Comparison of ENCODE assay signal across 8 mouse cellular contexts in the genomic region with DNA sequence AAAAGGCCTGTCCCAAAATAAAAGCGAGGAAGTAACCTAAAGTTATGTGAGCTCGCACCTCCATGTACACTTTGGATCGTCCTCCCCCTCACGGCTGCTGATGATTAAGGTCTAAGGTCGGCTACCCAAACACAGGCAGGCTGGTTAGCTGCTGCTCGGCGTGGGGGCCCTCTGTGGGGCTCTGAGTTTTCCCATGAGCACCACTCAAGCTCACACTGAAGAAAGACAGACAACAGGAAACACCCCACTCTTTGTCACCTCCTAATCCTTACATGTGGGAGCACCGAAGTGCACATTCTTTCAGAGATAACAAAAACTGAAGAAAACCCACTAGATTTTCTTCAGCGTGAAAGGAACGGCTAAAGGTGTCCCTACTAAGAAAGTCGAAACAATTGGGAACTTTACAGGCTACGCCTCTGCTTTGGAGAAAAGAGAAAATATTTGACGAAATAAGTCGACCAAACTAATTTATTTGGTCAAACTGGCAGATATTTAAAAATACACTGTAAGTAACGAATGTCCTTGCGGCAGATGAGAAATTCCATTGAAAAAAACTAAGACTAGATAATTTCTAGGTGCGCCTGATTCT. TPM values are rescaled to one million over a fixed set of nuclear protein-coding genes. Genes with fewer than 3 reads are reported as not detected.
A peak's percentile ranks its signal among the peaks of the same experiment; 100 is the strongest.
DNase-seq lines count a peak whose midpoint lies in the region; ATAC-seq and TF ChIP-seq lines count a peak whose summit lies in the region.

No protein-coding gene starts in this region.

- no peak for DNase-seq in lung, adult 2 months
- no peak for DNase-seq in lung, postnatal 14 days
- peak; percentile 49 for DNase-seq in embryo, embryonic 9.5 days (ENCODE audit: extremely low spot score)
- DNase-seq in hindbrain, postnatal 0 days (ENCODE audit: low spot score): no peak
- no peak for DNase-seq in midbrain, postnatal 0 days (ENCODE audit: low spot score)
- DNase-seq in left cerebral cortex, postnatal 36 days (ENCODE audit: low spot score in 2 of 2): no peak
- no peak for DNase-seq in gastrocnemius, adult 18-20 months (ENCODE audit: low spot score)

- H3K27me3 ChIP-seq in hindbrain, postnatal 0 days (ENCODE audit: insufficient read depth, low read length): no peaks in the 10 kb centered on the region
- no peaks in the 10 kb centered on the region for H3K27me3 ChIP-seq in midbrain, postnatal 0 days (ENCODE audit: insufficient read depth, low read length)

- no peak for TF ChIP-seq POLR2A in lung, adult 2 months (IDR thresholded peaks at IDR 0.05; ENCODE audit: borderline replicate concordance, extremely low read depth, low read depth, low read length)

- peaks cover under 1% of the 10 kb centered on the region; the same call in 1 of the 2 replicates for H3K4me1 ChIP-seq in lung, adult 2 months (ENCODE audit: control insufficient read depth, insufficient read depth, low read length)
- H3K4me1 ChIP-seq in hindbrain, postnatal 0 days (ENCODE audit: insufficient read depth, low read length): 0 out of 2 replicates have a peak, but pooled peaks cover 3% of the 10 kb centered on the region
- no peaks in the 10 kb centered on the region for H3K4me1 ChIP-seq in midbrain, postnatal 0 days (ENCODE audit: insufficient read depth, low read length)

- no peak for ATAC-seq in hindbrain, postnatal 0 days
- ATAC-seq in midbrain, postnatal 0 days (ENCODE audit: low FRiP score): no peak
- no peak for ATAC-seq in frontal cortex, adult (ENCODE audit: low TSS enrichment)

- no peaks in the 10 kb centered on the region for H3K9me3 ChIP-seq in hindbrain, postnatal 0 days (ENCODE audit: low read length)
- H3K9me3 ChIP-seq in midbrain, postnatal 0 days (ENCODE audit: low read length): no peaks in the 10 kb centered on the region

- intact Hi-C loops in left cerebral cortex, postnatal 36 days (cut with DNase I): no loop called here

- peak overlapping the region; percentile 4; the same call in 1 of the 2 replicates for H3K9ac ChIP-seq in hindbrain, postnatal 0 days (replicated peaks; ENCODE audit: low read length)
- H3K9ac ChIP-seq in midbrain, postnatal 0 days (replicated peaks; ENCODE audit: low read length, poor library complexity, severe bottlenecking): no peak overlapping the region

- peak overlapping the region; percentile 73 for H3K4me3 ChIP-seq in lung, adult 2 months (replicated peaks; ENCODE audit: extremely low read depth, low read depth, low read length)
- H3K4me3 ChIP-seq in hindbrain, postnatal 0 days (ENCODE audit: low read length): peak overlapping the region; percentile 72
- H3K4me3 ChIP-seq in midbrain, postnatal 0 days (ENCODE audit: low read depth, low read length): peak overlapping the region; percentile 79

- no peaks in the 10 kb centered on the region for H3K36me3 ChIP-seq in hindbrain, postnatal 0 days (ENCODE audit: insufficient read depth, low read length)
- H3K36me3 ChIP-seq in midbrain, postnatal 0 days (ENCODE audit: insufficient read depth, low read length): no peaks in the 10 kb centered on the region

- H3K27ac ChIP-seq in hindbrain, postnatal 0 days: no peak overlapping the region
- H3K27ac ChIP-seq in midbrain, postnatal 0 days (ENCODE audit: low read depth, low read length): no peak overlapping the region

- WGBS in lung, adult 2 months: 26% methylated on average over 17 of the region's 17 CpGs
- WGBS in hindbrain, postnatal 0 days: 11% methylated on average over 17 of the region's 17 CpGs
- WGBS in midbrain, postnatal 0 days: 9% methylated on average over 17 of the region's 17 CpGs

- H3K4me2 ChIP-seq in hindbrain, postnatal 0 days (ENCODE audit: low read depth, low read length): peak overlapping the region; percentile 95
- H3K4me2 ChIP-seq in midbrain, postnatal 0 days (ENCODE audit: low read depth, low read length, poor library complexity, severe bottlenecking): peak overlapping the region; percentile 97

- TF ChIP-seq CTCF in lung, adult 2 months (IDR thresholded peaks at IDR 0.05; ENCODE audit: insufficient read depth, low read length): no peak
- TF ChIP-seq CTCF in hindbrain, postnatal 0 days (IDR thresholded peaks at IDR 0.05; ENCODE audit: low read depth): no peak
- no peak for TF ChIP-seq CTCF in midbrain, postnatal 0 days (IDR thresholded peaks at IDR 0.05)

RNA-seq across cellular contexts. Expression of a gene that starts 1.1 kb away (rescaled TPM):
- 116 TPM in 2 replicates for polyA plus RNA-seq in lung, adult 2 months (2012; rRNA removed)
- total RNA-seq in hindbrain, postnatal 0 days (2014; rRNA removed): 49.7 and 53.0 TPM in 2 replicates
- 34.6 and 36.9 TPM in 2 replicates for polyA plus RNA-seq in hindbrain, postnatal 0 days (2015; fragmentation: Nextera tagmentation; extraction: Ambion mirVana)
- 36.3 and 48.3 TPM in 2 replicates for total RNA-seq in midbrain, postnatal 0 days (2014; rRNA removed)
- 27.3 and 28.8 TPM in 2 replicates for polyA plus RNA-seq in midbrain, postnatal 0 days (2015; fragmentation: Nextera tagmentation; extraction: Ambion mirVana)
- total RNA-seq in left cerebral cortex, postnatal 36 days (2021): 1 to 10 TPM; 4.1 to 4.3 TPM
- total RNA-seq in gastrocnemius, adult 18-20 months (2021): 10 to 100 TPM in 1 of 2 experiments, 1 to 10 TPM in 1; 5.6 to 13.9 TPM
